Mouse (Mus musculus) testis, adult 2 months (tissue): ENCODE results near the gene Amfr.

Experiments used
- CTCF ChIP-seq: fragments of 200-500 bp; IDR thresholded peaks from 2 replicates; pipeline ENCODE4 v1.5.1; 2012; ENCODE audit warnings: low read depth, mild to moderate bottlenecking, inconsistent platforms, low read length, moderate library complexity; ENCODE audit not compliant: control insufficient read depth, insufficient read depth, insufficient replicate concordance
- POLR2A ChIP-seq: fragments of 200-500 bp; IDR thresholded peaks from 2 replicates; pipeline ENCODE4 v1.6.1; 2012; ENCODE audit warnings: low read depth, mild to moderate bottlenecking, inconsistent platforms, low read length, moderate library complexity; ENCODE audit not compliant: control insufficient read depth

DNA sequence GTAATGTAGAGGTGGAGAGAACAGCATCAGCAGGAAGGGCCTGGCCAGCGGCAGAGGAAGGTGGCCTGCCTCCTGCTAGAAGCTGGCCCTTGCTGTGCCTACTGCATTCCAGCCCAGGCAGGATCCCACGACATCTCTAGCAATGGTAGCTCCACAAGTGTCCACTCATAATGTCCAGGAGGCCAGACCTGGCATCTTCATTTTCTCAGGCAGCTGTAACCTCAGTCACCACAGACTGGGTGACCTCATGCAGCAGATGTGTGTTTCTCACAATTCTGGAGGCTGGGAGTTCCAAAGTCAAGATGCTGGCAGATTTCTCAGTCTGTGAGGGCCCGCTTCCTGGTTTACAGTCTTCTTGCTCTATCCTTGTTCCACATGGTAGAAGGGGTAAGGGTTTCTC, 74.4 kb downstream of the Amfr start:
- TF ChIP-seq CTCF (no peak), POLR2A (no peak)
